In genomic region chr17:46454539-46454938, GRCm38 (mm10) we compare ENCODE assay signal across 11 mouse cellular contexts. TPM values are rescaled to one million over a fixed set of nuclear protein-coding genes. Genes with fewer than 3 reads are reported as not detected.
DNase-seq lines count a peak whose midpoint lies in the region; ATAC-seq lines count a peak whose summit lies in the region.
"Had no signal": no experiment of that assay in that cellular context is flagged by ENCODE, and none has a peak within 500 bp of the region (broad histone marks: within the 10 kb centered on the region; RNA-seq: fewer than 3 reads in every experiment).

No protein-coding gene starts in this region.

- DNase-seq in kidney, postnatal 4 days: no peak
- no peak for DNase-seq in ovary, postnatal 14 days (ENCODE audit: low spot score)
- DNase-seq in gastrocnemius, adult 18-20 months (ENCODE audit: low spot score): no peak
- no peak for DNase-seq in layer of hippocampus, adult 11-12 months (ENCODE audit: low spot score)
- DNase-seq: cerebellum, adult 11 months had no signal

- no peak overlapping the region for H3K27ac ChIP-seq in kidney, embryonic 14.5 days (ENCODE audit: low read depth, low read length)
- H3K27ac ChIP-seq in embryonic facial prominence, embryonic 13.5 days: no peak overlapping the region
- no peak overlapping the region for H3K27ac ChIP-seq in intestine, embryonic 15.5 days
- H3K27ac ChIP-seq in midbrain, embryonic 16.5 days (ENCODE audit: low read length): no peak overlapping the region

- H3K4me1 ChIP-seq in kidney, embryonic 14.5 days (ENCODE audit: control insufficient read depth, insufficient read depth, low read length): peaks cover 16% of the 10 kb centered on the region
- H3K4me1 ChIP-seq in embryonic facial prominence, embryonic 13.5 days: peaks cover 25% of the 10 kb centered on the region
- H3K4me1 ChIP-seq in intestine, embryonic 15.5 days (replicated peaks): peaks cover 30% of the 10 kb centered on the region
- H3K4me1 ChIP-seq in midbrain, embryonic 16.5 days (ENCODE audit: control insufficient read depth, insufficient read depth, low read length): peaks cover 24% of the 10 kb centered on the region

- peak overlapping the region; percentile 36 for H3K4me3 ChIP-seq in kidney, embryonic 14.5 days (ENCODE audit: low read length)
- H3K4me3 ChIP-seq in embryonic facial prominence, embryonic 13.5 days: peak overlapping the region; percentile 50
- H3K4me3 ChIP-seq in intestine, embryonic 15.5 days (replicated peaks): peak overlapping the region; percentile 38
- no peak overlapping the region; the same call in 1 of the 2 replicates for H3K4me3 ChIP-seq in midbrain, embryonic 16.5 days (ENCODE audit: low read depth, low read length)

- ATAC-seq in kidney, embryonic 14.5 days (ENCODE audit: low FRiP score, low TSS enrichment): no peak
- ATAC-seq in embryonic facial prominence, embryonic 13.5 days (ENCODE audit: insufficient number of reproducible peaks, insufficient read depth, low FRiP score, low TSS enrichment, low read depth): no peak
- no peak for ATAC-seq in intestine, embryonic 15.5 days
- ATAC-seq in midbrain, embryonic 16.5 days: 0 out of 2 replicates have a peak, but pooled peaks have one; percentile 26

- H3K36me3 ChIP-seq in kidney, embryonic 14.5 days (ENCODE audit: control insufficient read depth, insufficient read depth, low read length): no peaks in the 10 kb centered on the region
- H3K36me3 ChIP-seq in embryonic facial prominence, embryonic 13.5 days: no peaks in the 10 kb centered on the region
- H3K36me3 ChIP-seq in intestine, embryonic 15.5 days: no peaks in the 10 kb centered on the region
- peaks cover 10% of the 10 kb centered on the region for H3K36me3 ChIP-seq in midbrain, embryonic 16.5 days (ENCODE audit: control insufficient read depth, insufficient read depth, low read length)
- H3K36me3 ChIP-seq: G1E had no signal

- H3K9me3 ChIP-seq in kidney, embryonic 14.5 days (ENCODE audit: control insufficient read depth, low read length): no peaks in the 10 kb centered on the region
- H3K9me3 ChIP-seq in embryonic facial prominence, embryonic 13.5 days: no peaks in the 10 kb centered on the region
- no peaks in the 10 kb centered on the region for H3K9me3 ChIP-seq in intestine, embryonic 15.5 days
- H3K9me3 ChIP-seq in midbrain, embryonic 16.5 days (replicated peaks; ENCODE audit: control insufficient read depth, low read length, poor library complexity, severe bottlenecking): no peaks in the 10 kb centered on the region
- H3K9me3 ChIP-seq: G1E had no signal

- peak overlapping the region; percentile 63 for H3K4me2 ChIP-seq in kidney, embryonic 14.5 days (replicated peaks; ENCODE audit: low read depth, low read length)
- H3K4me2 ChIP-seq in embryonic facial prominence, embryonic 13.5 days: peak overlapping the region; percentile 94
- peak overlapping the region; percentile 86 for H3K4me2 ChIP-seq in intestine, embryonic 15.5 days (replicated peaks)
- peak overlapping the region; percentile 68 for H3K4me2 ChIP-seq in midbrain, embryonic 16.5 days (ENCODE audit: low read length)

- H3K9ac ChIP-seq in kidney, embryonic 14.5 days (ENCODE audit: low read depth, low read length): no peak overlapping the region; the same call in 1 of the 2 replicates
- peak overlapping the region; percentile 65 for H3K9ac ChIP-seq in embryonic facial prominence, embryonic 13.5 days
- H3K9ac ChIP-seq in intestine, embryonic 15.5 days: no peak overlapping the region
- peak overlapping the region; percentile 48 for H3K9ac ChIP-seq in midbrain, embryonic 16.5 days (ENCODE audit: low read depth, low read length)

- 0% methylated on average over 9 of the region's 9 CpGs for WGBS in kidney, embryonic 14.5 days
- 0% methylated on average over 9 of the region's 9 CpGs for WGBS in embryonic facial prominence, embryonic 13.5 days
- WGBS in intestine, embryonic 15.5 days: 3% methylated on average over 9 of the region's 9 CpGs
- under 1% methylated on average over 9 of the region's 9 CpGs for WGBS in midbrain, embryonic 16.5 days

- H3K27me3 ChIP-seq in kidney, embryonic 14.5 days (ENCODE audit: control insufficient read depth, insufficient read depth, low read length): peaks cover 62% of the 10 kb centered on the region
- peaks cover 79% of the 10 kb centered on the region for H3K27me3 ChIP-seq in embryonic facial prominence, embryonic 13.5 days
- H3K27me3 ChIP-seq in intestine, embryonic 15.5 days (replicated peaks): peaks cover 67% of the 10 kb centered on the region
- peaks cover 2% of the 10 kb centered on the region; the same call in 1 of the 2 replicates for H3K27me3 ChIP-seq in midbrain, embryonic 16.5 days (ENCODE audit: control insufficient read depth, insufficient read depth, low read depth, low read length)

RNA-seq across cellular contexts. Expression of gene Slc22a7, which starts 16.3 kb away (rescaled TPM):
- polyA plus RNA-seq in kidney, embryonic 14.5 days (2014; fragmentation: Nextera tagmentation; extraction: Ambion mirVana): not detected in 2 replicates
- polyA plus RNA-seq in embryonic facial prominence, embryonic 13.5 days (2015; fragmentation: Nextera tagmentation; extraction: Ambion mirVana): not detected in 2 replicates
- polyA plus RNA-seq in intestine, embryonic 15.5 days (2015; fragmentation: Nextera tagmentation; extraction: Ambion mirVana): not detected in 2 replicates
- not detected in 2 replicates for polyA plus RNA-seq in midbrain, embryonic 16.5 days (2015; fragmentation: Nextera tagmentation; extraction: Ambion mirVana)
- total RNA-seq in gastrocnemius, adult 18-20 months (2021): under 1 TPM in 1 of 2 experiments, not detected in 1; 0.14 TPM
- total RNA-seq: G1E; hematopoietic stem cell, adult 5-6 weeks had no signal
- polyA plus RNA-seq: G1E had no signal

RNA-seq across cellular contexts. Expression of gene Crip3, which starts 25.8 kb away (rescaled TPM):
- 0.38 and 0.60 TPM in 2 replicates for polyA plus RNA-seq in kidney, embryonic 14.5 days (2014; fragmentation: Nextera tagmentation; extraction: Ambion mirVana)
- polyA plus RNA-seq in embryonic facial prominence, embryonic 13.5 days (2015; fragmentation: Nextera tagmentation; extraction: Ambion mirVana): 1.1 and 3.3 TPM in 2 replicates
- 0.92 TPM in 1 of 2 replicates, not detected in the other for polyA plus RNA-seq in intestine, embryonic 15.5 days (2015; fragmentation: Nextera tagmentation; extraction: Ambion mirVana)
- 3.0 and 3.6 TPM in 2 replicates for polyA plus RNA-seq in midbrain, embryonic 16.5 days (2015; fragmentation: Nextera tagmentation; extraction: Ambion mirVana)
- total RNA-seq in gastrocnemius, adult 18-20 months (2021): under 1 TPM; 0.28 to 0.59 TPM
- total RNA-seq: G1E; hematopoietic stem cell, adult 5-6 weeks had no signal
- polyA plus RNA-seq: G1E had no signal

RNA-seq across cellular contexts. Expression of gene Ttbk1, which starts 32.9 kb away (rescaled TPM):
- polyA plus RNA-seq in kidney, embryonic 14.5 days (2014; fragmentation: Nextera tagmentation; extraction: Ambion mirVana): 0.04 and 0.11 TPM in 2 replicates
- polyA plus RNA-seq in embryonic facial prominence, embryonic 13.5 days (2015; fragmentation: Nextera tagmentation; extraction: Ambion mirVana): 0.14 and 0.27 TPM in 2 replicates
- 0.24 and 0.26 TPM in 2 replicates for polyA plus RNA-seq in intestine, embryonic 15.5 days (2015; fragmentation: Nextera tagmentation; extraction: Ambion mirVana)
- 4.7 and 5.5 TPM in 2 replicates for polyA plus RNA-seq in midbrain, embryonic 16.5 days (2015; fragmentation: Nextera tagmentation; extraction: Ambion mirVana)
- total RNA-seq in gastrocnemius, adult 18-20 months (2021): under 1 TPM; 0.05 to 0.23 TPM

RNA-seq across cellular contexts. Expression of gene Dnph1, which starts 42.0 kb away (rescaled TPM):
- 67.9 and 71.2 TPM in 2 replicates for polyA plus RNA-seq in kidney, embryonic 14.5 days (2014; fragmentation: Nextera tagmentation; extraction: Ambion mirVana)
- polyA plus RNA-seq in embryonic facial prominence, embryonic 13.5 days (2015; fragmentation: Nextera tagmentation; extraction: Ambion mirVana): 60.8 and 63.5 TPM in 2 replicates
- 48.7 and 48.9 TPM in 2 replicates for polyA plus RNA-seq in intestine, embryonic 15.5 days (2015; fragmentation: Nextera tagmentation; extraction: Ambion mirVana)
- 11.1 and 11.5 TPM in 2 replicates for polyA plus RNA-seq in midbrain, embryonic 16.5 days (2015; fragmentation: Nextera tagmentation; extraction: Ambion mirVana)
- total RNA-seq in gastrocnemius, adult 18-20 months (2021): 1 to 10 TPM; 5.0 to 6.4 TPM

Comparison
In these comparisons a context has a peak if more than half of its experiments do, and no peak if none do; other contexts are left out.
1. H3K9ac ChIP-seq: peak in embryonic facial prominence, embryonic 13.5 days (single experiment) and midbrain, embryonic 16.5 days (single experiment); none in kidney, embryonic 14.5 days (single experiment) and intestine, embryonic 15.5 days (single experiment).
2. Peak in every context shown above with its lines, with median percentiles within 50 percentile points of each other: H3K4me2 ChIP-seq.